Mouse (Mus musculus) lung, adult 2 months (tissue): Measurements from ENCODE around the gene Stat3.

Experiments used
- CTCF ChIP-seq: fragments of 200-500 bp; IDR thresholded peaks from 2 replicates; pipeline ENCODE4 v1.5.1; 2011; ENCODE audit warnings: mild to moderate bottlenecking, low read length, control low read depth; ENCODE audit not compliant: insufficient read depth
- POLR2A ChIP-seq: fragments of 200-500 bp; IDR thresholded peaks from 2 replicates; pipeline ENCODE4 v1.6.1; 2011; ENCODE audit warnings: low read depth, mild to moderate bottlenecking, control low read depth, low read length, borderline replicate concordance; ENCODE audit errors: extremely low read depth

DNA sequence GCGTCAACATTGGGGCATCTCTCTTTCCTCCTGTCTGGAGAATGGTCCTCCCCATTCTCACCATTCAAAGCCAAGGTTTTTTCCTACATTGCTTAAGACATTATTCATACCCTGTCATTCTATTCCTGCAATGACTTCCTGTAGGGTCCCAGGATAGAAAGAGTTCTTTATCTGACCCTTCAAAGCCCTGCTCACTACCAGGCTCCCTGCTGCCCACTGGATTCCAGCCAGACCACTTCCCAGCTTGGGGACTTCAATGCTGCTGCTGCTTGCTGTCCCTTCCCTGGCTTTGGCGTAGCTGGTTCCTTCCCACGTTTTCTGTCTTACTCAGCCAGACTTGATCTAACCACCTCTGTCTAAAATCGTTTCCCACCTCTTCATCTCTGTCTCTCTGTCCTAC is 7.5 kb upstream of the Stat3 start:
- TF ChIP-seq CTCF (no peak), POLR2A (no peak)
